In genomic region chr13:94285281-94285871, GRCm38 (mm10) we compare ENCODE assay signal across 9 mouse cellular contexts. TPM values are rescaled to one million over a fixed set of nuclear protein-coding genes. Genes with fewer than 3 reads are reported as not detected.
DNase-seq lines count a peak whose midpoint lies in the region; ATAC-seq and TF ChIP-seq lines count a peak whose summit lies in the region.
"Had no signal": no experiment of that assay in that cellular context is flagged by ENCODE, and none has a peak within 500 bp of the region (broad histone marks: within the 10 kb centered on the region; RNA-seq: fewer than 3 reads in every experiment).

Gene Scamp1, minus strand, starts transcription at chr13:94285857.

- peak within 1 kb of the TSS; percentile 75 for H3K27ac ChIP-seq in brown adipose tissue, adult 24 weeks (replicated peaks; ENCODE audit: low read depth, low read length)
- peak within 1 kb of the TSS; percentile 70 for H3K27ac ChIP-seq in heart, embryonic 13.5 days (replicated peaks)
- peak within 1 kb of the TSS; percentile 84 for H3K27ac ChIP-seq in kidney, postnatal 0 days
- H3K27ac ChIP-seq in liver, adult 2 months (replicated peaks; ENCODE audit: insufficient read depth, low read depth, low read length): peak within 1 kb of the TSS; percentile 82

- DNase-seq in B cell, adult 2 months: peak; percentile 76
- DNase-seq in fibroblast of lung, adult 2 months (ENCODE audit: low read depth): peak; percentile 57
- peak; percentile 93 for DNase-seq in kidney, postnatal 0 days (ENCODE audit: low spot score)
- DNase-seq in liver, adult 2 months (ENCODE audit: extremely low read depth, low read depth, low spot score): peak; percentile 73
- DNase-seq in spleen, postnatal 4 days (ENCODE audit: low spot score in 2 of 2): peak; percentile 73 to 88

- H3K4me1 ChIP-seq in brown adipose tissue, adult 24 weeks (ENCODE audit: control insufficient read depth, insufficient read depth, insufficient read length, low read length): no peaks in the 10 kb centered on the region
- H3K4me1 ChIP-seq in heart, embryonic 13.5 days: peaks cover 14% of the 10 kb centered on the region
- H3K4me1 ChIP-seq in kidney, postnatal 0 days (replicated peaks; ENCODE audit: insufficient read depth, low read length): peaks cover 7% of the 10 kb centered on the region; the same call in 1 of the 2 replicates
- peaks cover 9% of the 10 kb centered on the region; the same call in 1 of the 2 replicates for H3K4me1 ChIP-seq in liver, adult 2 months (ENCODE audit: control insufficient read depth, insufficient read depth, low read length)

- no peaks in the 10 kb centered on the region for H3K27me3 ChIP-seq in heart, embryonic 13.5 days (replicated peaks)
- no peaks in the 10 kb centered on the region for H3K27me3 ChIP-seq in kidney, postnatal 0 days (ENCODE audit: insufficient read depth, low read length)
- no peaks in the 10 kb centered on the region for H3K27me3 ChIP-seq in liver, adult 2 months (ENCODE audit: control insufficient read depth, insufficient read depth, low read length)
- no peaks in the 10 kb centered on the region for H3K27me3 ChIP-seq in myocyte (ENCODE audit: control insufficient read depth, insufficient read depth, insufficient read length)

- WGBS in heart, embryonic 13.5 days: under 1% methylated on average over 62 of the region's 62 CpGs
- WGBS in kidney, postnatal 0 days: under 1% methylated on average over 62 of the region's 62 CpGs
- under 1% methylated on average over 61 of the region's 62 CpGs for WGBS in liver, adult 2 months

- no peaks in the 10 kb centered on the region for H3K36me3 ChIP-seq in heart, embryonic 13.5 days
- no peaks in the 10 kb centered on the region for H3K36me3 ChIP-seq in kidney, postnatal 0 days (ENCODE audit: insufficient read depth, low read length)
- no peaks in the 10 kb centered on the region for H3K36me3 ChIP-seq in liver, adult 2 months (ENCODE audit: control insufficient read depth, insufficient read depth, low read length)
- H3K36me3 ChIP-seq in myocyte (ENCODE audit: control insufficient read depth, insufficient read depth): no peaks in the 10 kb centered on the region
- H3K36me3 ChIP-seq: G1E had no signal

- H3K4me2 ChIP-seq in heart, embryonic 13.5 days: peak within 1 kb of the TSS; percentile 81
- H3K4me2 ChIP-seq in kidney, postnatal 0 days (ENCODE audit: low read length): peak within 1 kb of the TSS; percentile 88
- H3K4me2 ChIP-seq in myocyte (ENCODE audit: low read depth): peak within 1 kb of the TSS; percentile 94

- TF ChIP-seq CTCF in kidney, postnatal 0 days (IDR thresholded peaks at IDR 0.05; ENCODE audit: low read depth): no peak
- TF ChIP-seq CTCF in liver, adult 2 months (IDR thresholded peaks at IDR 0.05; ENCODE audit: low read depth, low read length): no peak

- H3ac ChIP-seq in myocyte (ENCODE audit: control insufficient read depth, insufficient read length): peak within 1 kb of the TSS; percentile 76

- peak; percentile 88 for ATAC-seq in heart, embryonic 13.5 days (ENCODE audit: extremely low read depth, insufficient number of reproducible peaks, low FRiP score, low TSS enrichment)
- ATAC-seq in kidney, postnatal 0 days (replicated peaks; ENCODE audit: low FRiP score, low read depth): peak; percentile 96

- H3K9me3 ChIP-seq in heart, embryonic 13.5 days: no peaks in the 10 kb centered on the region
- H3K9me3 ChIP-seq in kidney, postnatal 0 days (replicated peaks; ENCODE audit: low read length): no peaks in the 10 kb centered on the region

- peak within 1 kb of the TSS; percentile 94 for H3K4me3 ChIP-seq in brown adipose tissue, adult 24 weeks (ENCODE audit: insufficient read depth, low read depth, low read length)
- peak within 1 kb of the TSS; percentile 84 for H3K4me3 ChIP-seq in heart, embryonic 13.5 days
- peak within 1 kb of the TSS; percentile 98 for H3K4me3 ChIP-seq in kidney, postnatal 0 days (replicated peaks; ENCODE audit: low read depth, low read length)
- H3K4me3 ChIP-seq in liver, adult 2 months (ENCODE audit: insufficient read depth, low read depth, low read length): peak within 1 kb of the TSS; percentile 69
- peak within 1 kb of the TSS; percentile 41 for H3K4me3 ChIP-seq in myocyte

- H3K9ac ChIP-seq in heart, embryonic 13.5 days: peak within 1 kb of the TSS; percentile 92
- peak within 1 kb of the TSS; percentile 94 for H3K9ac ChIP-seq in kidney, postnatal 0 days (ENCODE audit: low read depth, low read length)
- peak within 1 kb of the TSS; percentile 96 for H3K9ac ChIP-seq in liver, adult 2 months (ENCODE audit: low read depth, low read length)

- peaks cover 13% of the 10 kb centered on the region for H3K79me2 ChIP-seq in liver, adult 2 months (ENCODE audit: control insufficient read depth, insufficient read depth, low read length)
- no peaks in the 10 kb centered on the region for H3K79me2 ChIP-seq in myocyte (ENCODE audit: control insufficient read depth, insufficient read depth)

- 0 out of 2 replicates have a peak, but pooled peaks have one; percentile 25 for TF ChIP-seq POLR2A in liver, adult 2 months (IDR thresholded peaks at IDR 0.05; ENCODE audit: extremely low read depth, insufficient read depth, low read length)
- peak; percentile 68 for TF ChIP-seq POLR2A in myocyte (IDR thresholded peaks at IDR 0.05; ENCODE audit: insufficient read length, low read depth)

TF ChIP-seq in myocyte, 11 proteins besides CTCF, POLR2A, EP300 and RAD21:
- TF ChIP-seq TCF12 (IDR thresholded peaks at IDR 0.05; ENCODE audit: insufficient read depth, poor library complexity, severe bottlenecking): no peak
- TF ChIP-seq SRF (IDR thresholded peaks at IDR 0.05; ENCODE audit: control insufficient read depth, insufficient read length, low read depth): no peak
- peak in 1 of 3 experiments; percentile 18 for TF ChIP-seq MYOD1 (IDR thresholded peaks at IDR 0.05; ENCODE audit: control insufficient read depth in 1 of 3, insufficient read length in 2 of 3, low read depth in 2 of 3)
- TF ChIP-seq POLR2AphosphoS2 (IDR thresholded peaks at IDR 0.05; ENCODE audit: insufficient read length, low read depth): no peak
- TF ChIP-seq MYOG (IDR thresholded peaks at IDR 0.05; ENCODE audit: control insufficient read depth in 1 of 3, insufficient read depth in 1 of 3, insufficient read length in 2 of 3, low read depth in 2 of 3): peak in 2 of 3 experiments; percentile 3 to 45

RNA-seq across cellular contexts. Expression of gene Scamp1, which starts in this region (rescaled TPM):
- polyA plus RNA-seq in brown adipose tissue, adult 24 weeks (2012; ENCODE audit: insufficient read depth, insufficient read length, missing spikeins): 13.6 and 18.5 TPM in 2 replicates
- 20.4 and 21.4 TPM in 2 replicates for polyA plus RNA-seq in heart, embryonic 13.5 days (2015; fragmentation: Nextera tagmentation; extraction: Ambion mirVana)
- 27.2 and 29.4 TPM in 2 replicates for polyA plus RNA-seq in kidney, postnatal 0 days (2015; fragmentation: Nextera tagmentation; extraction: Ambion mirVana)
- 24.3 and 26.7 TPM in 2 replicates for total RNA-seq in liver, adult 2 months (2014; rRNA removed)
- 12.9 and 15.8 TPM in 2 replicates for polyA plus RNA-seq in liver, adult 2 months (2012; rRNA removed)
- 9.1 TPM for polyA plus RNA-seq in myocyte (2012; fragmentation: generic; extraction: Trizol)
- polyA plus RNA-seq: G1E had no signal

Comparison
In these comparisons a context has a peak if more than half of its experiments do, and no peak if none do; other contexts are left out.
1. Peak in every context shown above with its lines: DNase-seq, ATAC-seq, H3K4me3 ChIP-seq and H3K27ac ChIP-seq.
2. H3K4me3 ChIP-seq: peak in every context shown above with its lines; median percentile 98 in kidney, postnatal 0 days; 94 in brown adipose tissue, adult 24 weeks; 84 in heart, embryonic 13.5 days; 69 in liver, adult 2 months; 41 in myocyte.